9 mouse cellular contexts compared by ENCODE assay signal in the genomic region with DNA sequence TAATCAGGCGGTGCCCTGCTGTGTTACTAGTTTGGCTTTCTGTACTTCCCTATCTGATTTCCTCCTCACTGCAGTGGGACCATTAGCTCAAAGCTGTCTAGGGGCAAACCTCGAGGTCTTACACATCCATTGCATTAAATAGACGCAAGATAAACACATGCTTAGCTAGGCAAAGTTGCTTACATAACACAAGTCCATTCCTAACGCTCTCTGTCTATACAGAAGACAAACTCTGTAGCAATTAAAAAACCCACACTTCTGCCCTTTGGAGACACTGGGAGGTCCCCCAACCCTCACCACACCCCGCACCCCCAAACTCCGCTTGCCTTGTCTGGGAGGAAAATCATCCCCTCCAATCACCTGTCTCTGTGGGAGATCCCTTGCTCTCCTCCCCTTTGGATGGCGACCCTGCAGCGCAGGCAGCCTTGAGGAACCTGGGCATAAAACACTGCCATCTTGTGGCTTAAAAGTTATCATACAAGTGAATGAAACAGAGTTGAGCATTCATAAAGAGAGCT. TPM values are rescaled to one million over a fixed set of nuclear protein-coding genes. Genes with fewer than 3 reads are reported as not detected.
A peak's percentile ranks its signal among the peaks of the same experiment; 100 is the strongest.
DNase-seq lines count a peak whose midpoint lies in the region; ATAC-seq and TF ChIP-seq lines count a peak whose summit lies in the region.
"Had no signal": no experiment of that assay in that cellular context is flagged by ENCODE, and none has a peak within 500 bp of the region (broad histone marks: within the 10 kb centered on the region; RNA-seq: fewer than 3 reads in every experiment).

No protein-coding gene starts in this region.

- no peak overlapping the region for H3K9ac ChIP-seq in forebrain, embryonic 12.5 days
- H3K9ac ChIP-seq in intestine, postnatal 0 days (ENCODE audit: low read depth, low read length): no peak overlapping the region
- H3K9ac ChIP-seq in limb, embryonic 14.5 days (ENCODE audit: low read depth, low read length, severe bottlenecking): no peak overlapping the region
- no peak overlapping the region for H3K9ac ChIP-seq in neural tube, embryonic 14.5 days (replicated peaks; ENCODE audit: low read depth, low read length)

- no peaks in the 10 kb centered on the region for H3K4me1 ChIP-seq in forebrain, embryonic 12.5 days
- no peaks in the 10 kb centered on the region for H3K4me1 ChIP-seq in intestine, postnatal 0 days (replicated peaks; ENCODE audit: control insufficient read depth, insufficient read depth, low read length)
- no peaks in the 10 kb centered on the region for H3K4me1 ChIP-seq in limb, embryonic 14.5 days (ENCODE audit: control insufficient read depth, insufficient read depth, low read length)
- H3K4me1 ChIP-seq in neural tube, embryonic 14.5 days (ENCODE audit: control insufficient read depth, insufficient read depth, low read length): no peaks in the 10 kb centered on the region

- H3K36me3 ChIP-seq in forebrain, embryonic 12.5 days (replicated peaks): no peaks in the 10 kb centered on the region
- no peaks in the 10 kb centered on the region for H3K36me3 ChIP-seq in intestine, postnatal 0 days (ENCODE audit: control insufficient read depth, insufficient read depth)
- H3K36me3 ChIP-seq in limb, embryonic 14.5 days (ENCODE audit: control insufficient read depth, insufficient read depth, low read length): no peaks in the 10 kb centered on the region
- no peaks in the 10 kb centered on the region for H3K36me3 ChIP-seq in neural tube, embryonic 14.5 days (ENCODE audit: control insufficient read depth, insufficient read depth, low read length)

- H3K4me2 ChIP-seq in forebrain, embryonic 12.5 days: no peak overlapping the region
- H3K4me2 ChIP-seq in intestine, postnatal 0 days (replicated peaks; ENCODE audit: low read depth): no peak overlapping the region
- H3K4me2 ChIP-seq in limb, embryonic 14.5 days (replicated peaks; ENCODE audit: low read depth, low read length, severe bottlenecking): no peak overlapping the region
- H3K4me2 ChIP-seq in neural tube, embryonic 14.5 days (ENCODE audit: low read depth, low read length): no peak overlapping the region

- no peak overlapping the region for H3K4me3 ChIP-seq in forebrain, embryonic 12.5 days (replicated peaks)
- H3K4me3 ChIP-seq in intestine, postnatal 0 days (ENCODE audit: low read depth, low read length): no peak overlapping the region
- H3K4me3 ChIP-seq in limb, embryonic 14.5 days (replicated peaks; ENCODE audit: low read length): no peak overlapping the region
- no peak overlapping the region for H3K4me3 ChIP-seq in neural tube, embryonic 14.5 days (ENCODE audit: low read depth, low read length)
- H3K4me3 ChIP-seq: erythroblast, embryonic 14.5 days had no signal

- no peaks in the 10 kb centered on the region for H3K9me3 ChIP-seq in forebrain, embryonic 12.5 days
- H3K9me3 ChIP-seq in intestine, postnatal 0 days (ENCODE audit: control insufficient read depth): no peaks in the 10 kb centered on the region
- no peaks in the 10 kb centered on the region for H3K9me3 ChIP-seq in limb, embryonic 14.5 days (ENCODE audit: control insufficient read depth, low read length)
- no peaks in the 10 kb centered on the region for H3K9me3 ChIP-seq in neural tube, embryonic 14.5 days (ENCODE audit: control insufficient read depth, low read length)

- no peaks in the 10 kb centered on the region for H3K27me3 ChIP-seq in forebrain, embryonic 12.5 days
- H3K27me3 ChIP-seq in intestine, postnatal 0 days (replicated peaks; ENCODE audit: control insufficient read depth, insufficient read depth, low read length): no peaks in the 10 kb centered on the region
- no peaks in the 10 kb centered on the region for H3K27me3 ChIP-seq in limb, embryonic 14.5 days (ENCODE audit: control insufficient read depth, insufficient read depth, low read length)
- H3K27me3 ChIP-seq in neural tube, embryonic 14.5 days (ENCODE audit: control insufficient read depth, insufficient read depth, low read length): no peaks in the 10 kb centered on the region

- peak; percentile 78 for TF ChIP-seq CTCF in intestine, postnatal 0 days (IDR thresholded peaks at IDR 0.05; ENCODE audit: low read depth)

- peak; percentile 75; the same call in 1 of the 2 replicates for ATAC-seq in forebrain, embryonic 12.5 days (ENCODE audit: low FRiP score)
- no peak for ATAC-seq in intestine, postnatal 0 days
- ATAC-seq in limb, embryonic 14.5 days (ENCODE audit: low FRiP score, low read depth): no peak
- peak; percentile 80; the same call in 1 of the 2 replicates for ATAC-seq in neural tube, embryonic 14.5 days (ENCODE audit: low read depth)
- ATAC-seq in erythroid progenitor cell, adult 5-6 weeks (replicated peaks; ENCODE audit: low FRiP score, poor library complexity, severe bottlenecking): no peak

- no peak for TF ChIP-seq POLR2A in limb, embryonic 14.5 days (IDR thresholded peaks at IDR 0.05; ENCODE audit: borderline replicate concordance, extremely low read depth, insufficient read depth, insufficient read length)

- H3K27ac ChIP-seq in forebrain, embryonic 12.5 days: no peak overlapping the region
- no peak overlapping the region for H3K27ac ChIP-seq in intestine, postnatal 0 days (ENCODE audit: low read depth, low read length)
- H3K27ac ChIP-seq in limb, embryonic 14.5 days (replicated peaks; ENCODE audit: low read depth, low read length): no peak overlapping the region
- H3K27ac ChIP-seq in neural tube, embryonic 14.5 days (ENCODE audit: low read depth, low read length): no peak overlapping the region

- WGBS in forebrain, embryonic 12.5 days: 26% methylated on average over 8 of the region's 8 CpGs
- 19% methylated on average over 8 of the region's 8 CpGs for WGBS in intestine, postnatal 0 days
- WGBS in limb, embryonic 14.5 days: 29% methylated on average over 8 of the region's 8 CpGs
- 25% methylated on average over 8 of the region's 8 CpGs for WGBS in neural tube, embryonic 14.5 days

- DNase-seq in ovary, postnatal 36 days (ENCODE audit: low spot score): peak; percentile 8
- DNase-seq in ovary, adult 18-20 months (ENCODE audit: low spot score): no peak
- DNase-seq in brain, embryonic 18.5 days (ENCODE audit: low read depth, low spot score): peak; percentile 28
- peak; percentile 46 for DNase-seq in limb, embryonic 14.5 days (ENCODE audit: low spot score)

RNA-seq across cellular contexts. Expression of a gene that starts 33.8 kb away (rescaled TPM):
- 35.8 and 36.6 TPM in 2 replicates for polyA plus RNA-seq in forebrain, embryonic 12.5 days (2016; fragmentation: Nextera tagmentation; extraction: Ambion mirVana)
- polyA plus RNA-seq in intestine, postnatal 0 days (2015; fragmentation: Nextera tagmentation; extraction: Ambion mirVana): 6.3 and 6.8 TPM in 2 replicates
- polyA plus RNA-seq in limb, embryonic 14.5 days (2012; rRNA removed): 12.7 and 13.1 TPM in 2 replicates
- 17.7 and 19.4 TPM in 2 replicates for polyA plus RNA-seq in limb, embryonic 14.5 days (2014; fragmentation: Nextera tagmentation; extraction: Ambion mirVana)
- 23.2 and 31.4 TPM in 2 replicates for polyA plus RNA-seq in neural tube, embryonic 14.5 days (2014; fragmentation: Nextera tagmentation; extraction: Ambion mirVana)
- 20.5 and 25.9 TPM in 2 replicates for total RNA-seq in erythroid progenitor cell, adult 5-6 weeks (2015; ENCODE audit: low replicate concordance)
- 26.8 and 28.1 TPM in 2 replicates for total RNA-seq in erythroid progenitor cell, adult 5-6 weeks (2017; ENCODE audit: low replicate concordance)

Comparison
In these comparisons a context has a peak if more than half of its experiments do, and no peak if none do; other contexts are left out.
1. ATAC-seq: peak in forebrain, embryonic 12.5 days (single experiment) and neural tube, embryonic 14.5 days (single experiment); none in intestine, postnatal 0 days (single experiment), limb, embryonic 14.5 days (single experiment) and erythroid progenitor cell, adult 5-6 weeks (single experiment).